Mouse (Mus musculus): ENCODE measurements at regions not wholly inside any gene's neighbourhood (a gene's known extent, or its start where the extent isn't known, plus 50 kb on each side); places are given as distances from the start of the nearest gene placed in this dataset.

GRCm38 (mm10) chr10:98678234-98678633 lies 236.0 kb upstream of the Atp2b1 start:
- no peaks in the 10 kb centered on the region for H3K36me3 ChIP-seq (ENCODE audit: control insufficient read depth, insufficient read depth, low read length)
- no peak overlapping the region for H3K4me3 ChIP-seq (ENCODE audit: control insufficient read depth, insufficient read depth, low read length)
- no peak for TF ChIP-seq CTCF (IDR thresholded peaks at IDR 0.05; ENCODE audit: borderline replicate concordance, control insufficient read depth, extremely low read depth, insufficient read depth, low read length, poor library complexity)
- no peak for TF ChIP-seq POLR2A (IDR thresholded peaks at IDR 0.05; ENCODE audit: control insufficient read depth, extremely low read depth, insufficient read depth, low read length, poor library complexity)
- no peak overlapping the region for H3K27ac ChIP-seq (ENCODE audit: control insufficient read depth, insufficient read depth, low read length)
- no peak for DNase-seq
- no peaks in the 10 kb centered on the region for H3K27me3 ChIP-seq (ENCODE audit: control insufficient read depth, insufficient read depth, low read length)
- H3K4me1 ChIP-seq (replicated peaks; ENCODE audit: control insufficient read depth, insufficient read depth, low read length): no peaks in the 10 kb centered on the region
- WGBS: 95% methylated on average over 4 of the region's 4 CpGs

DNA sequence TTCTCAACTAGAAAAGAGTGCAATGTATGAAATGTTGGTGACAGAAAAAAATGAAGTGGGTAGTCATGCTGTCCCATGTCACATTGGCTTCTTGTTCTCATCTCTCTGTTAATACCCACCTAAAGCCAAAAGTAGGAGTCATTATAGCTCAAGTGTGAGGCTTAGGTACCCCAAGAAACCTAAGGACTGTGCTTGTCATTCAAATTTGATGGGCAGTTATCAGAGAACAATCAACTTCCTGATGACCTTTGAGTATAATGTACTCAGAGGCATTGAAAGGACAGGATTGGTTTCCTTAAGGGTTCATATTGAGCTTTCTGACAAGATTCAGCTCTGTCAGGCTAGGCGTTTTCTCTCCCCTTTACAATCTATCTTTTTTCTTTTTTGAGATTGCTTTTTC lies 231.8 kb upstream of the Atp2b1 start:
- Histone ChIP-seq H3K27me3 (ENCODE audit: control insufficient read depth, insufficient read depth, low read length) (no peaks in the 10 kb centered on the region), H3K36me3 (ENCODE audit: control insufficient read depth, insufficient read depth, low read length) (no peaks in the 10 kb centered on the region), H3K4me3 (ENCODE audit: control insufficient read depth, insufficient read depth, low read length) (no peak overlapping the region), H3K27ac (ENCODE audit: control insufficient read depth, insufficient read depth, low read length) (no peak overlapping the region), H3K4me1 (replicated peaks; ENCODE audit: control insufficient read depth, insufficient read depth, low read length) (peaks cover 4% of the 10 kb centered on the region; the same call in 1 of the 2 replicates)
- 95% methylated on average over 1 of the region's 1 CpGs for WGBS
- no peak for DNase-seq
- TF ChIP-seq POLR2A (IDR thresholded peaks at IDR 0.05; ENCODE audit: control insufficient read depth, extremely low read depth, insufficient read depth, low read length, poor library complexity) (no peak), CTCF (IDR thresholded peaks at IDR 0.05; ENCODE audit: borderline replicate concordance, control insufficient read depth, extremely low read depth, insufficient read depth, low read length, poor library complexity) (no peak)

DNA sequence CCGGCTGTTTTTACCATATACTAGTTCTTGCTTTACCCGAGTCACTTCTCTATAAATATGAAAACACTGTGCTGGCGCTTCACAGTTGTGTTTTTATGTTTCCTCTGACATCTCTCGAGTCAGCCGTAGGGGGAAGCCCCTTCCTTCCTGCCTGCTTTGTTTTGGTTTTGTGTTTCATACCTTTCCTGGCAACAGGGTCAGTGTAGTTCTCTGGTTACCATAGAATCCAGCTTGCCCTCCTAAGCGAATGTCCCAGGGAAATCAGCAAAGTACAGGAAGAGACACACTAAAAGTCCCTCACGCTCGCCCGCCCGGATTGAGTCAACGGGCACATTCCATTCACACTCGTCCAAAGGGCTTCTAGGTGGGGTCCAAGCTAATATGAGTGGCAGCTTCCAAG lies 230.0 kb upstream of the Atp2b1 start:
- peak; percentile 14 for DNase-seq
- Histone ChIP-seq H3K27ac (ENCODE audit: control insufficient read depth, insufficient read depth, low read length) (peak overlapping the region; percentile 56; the same call in 1 of the 2 replicates), H3K27me3 (ENCODE audit: control insufficient read depth, insufficient read depth, low read length) (no peaks in the 10 kb centered on the region), H3K4me1 (replicated peaks; ENCODE audit: control insufficient read depth, insufficient read depth, low read length) (peaks cover 4% of the 10 kb centered on the region; the same call in 1 of the 2 replicates), H3K36me3 (ENCODE audit: control insufficient read depth, insufficient read depth, low read length) (no peaks in the 10 kb centered on the region), H3K4me3 (ENCODE audit: control insufficient read depth, insufficient read depth, low read length) (no peak overlapping the region)
- TF ChIP-seq POLR2A (IDR thresholded peaks at IDR 0.05; ENCODE audit: control insufficient read depth, extremely low read depth, insufficient read depth, low read length, poor library complexity) (no peak), CTCF (IDR thresholded peaks at IDR 0.05; ENCODE audit: borderline replicate concordance, control insufficient read depth, extremely low read depth, insufficient read depth, low read length, poor library complexity) (no peak)
- 7% methylated on average over 12 of the region's 12 CpGs for WGBS

DNA sequence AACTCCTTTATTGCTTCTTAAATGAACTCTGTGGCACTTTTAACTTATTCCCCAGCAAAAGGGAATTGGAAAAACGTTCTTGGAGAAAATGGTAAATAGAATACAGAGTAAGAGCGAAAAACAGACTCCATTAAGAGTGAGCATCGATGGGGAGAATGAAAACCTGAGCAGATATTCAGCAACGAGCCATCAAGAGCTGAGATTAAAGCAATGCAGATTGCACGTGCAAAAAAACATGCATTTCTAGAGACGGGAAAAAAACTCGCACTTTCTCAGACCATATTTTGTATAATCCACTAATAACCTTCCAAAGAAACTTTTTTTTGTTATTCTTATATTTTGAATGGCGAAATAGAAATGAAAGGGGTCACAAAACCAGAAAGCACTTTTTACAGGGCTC lies 229.5 kb upstream of the Atp2b1 start:
- no peak overlapping the region for H3K27ac ChIP-seq (ENCODE audit: control insufficient read depth, insufficient read depth, low read length)
- WGBS: 63% methylated on average over 8 of the region's 8 CpGs
- DNase-seq: no peak
- no peak overlapping the region for H3K4me3 ChIP-seq (ENCODE audit: control insufficient read depth, insufficient read depth, low read length)
- peaks cover 4% of the 10 kb centered on the region; the same call in 1 of the 2 replicates for H3K4me1 ChIP-seq (replicated peaks; ENCODE audit: control insufficient read depth, insufficient read depth, low read length)
- TF ChIP-seq CTCF (IDR thresholded peaks at IDR 0.05; ENCODE audit: borderline replicate concordance, control insufficient read depth, extremely low read depth, insufficient read depth, low read length, poor library complexity) (no peak), POLR2A (IDR thresholded peaks at IDR 0.05; ENCODE audit: control insufficient read depth, extremely low read depth, insufficient read depth, low read length, poor library complexity) (no peak)
- H3K36me3 ChIP-seq (ENCODE audit: control insufficient read depth, insufficient read depth, low read length): no peaks in the 10 kb centered on the region
- no peaks in the 10 kb centered on the region for H3K27me3 ChIP-seq (ENCODE audit: control insufficient read depth, insufficient read depth, low read length)

GRCm38 (mm10) chr10:98685739-98686138 lies 228.5 kb upstream of the Atp2b1 start:
- Histone ChIP-seq H3K36me3 (ENCODE audit: control insufficient read depth, insufficient read depth, low read length) (no peaks in the 10 kb centered on the region), H3K27ac (ENCODE audit: control insufficient read depth, insufficient read depth, low read length) (no peak overlapping the region), H3K4me1 (replicated peaks; ENCODE audit: control insufficient read depth, insufficient read depth, low read length) (peaks cover 4% of the 10 kb centered on the region; the same call in 1 of the 2 replicates), H3K27me3 (ENCODE audit: control insufficient read depth, insufficient read depth, low read length) (no peaks in the 10 kb centered on the region), H3K4me3 (ENCODE audit: control insufficient read depth, insufficient read depth, low read length) (no peak overlapping the region)
- TF ChIP-seq CTCF (IDR thresholded peaks at IDR 0.05; ENCODE audit: borderline replicate concordance, control insufficient read depth, extremely low read depth, insufficient read depth, low read length, poor library complexity): no peak
- no peak for TF ChIP-seq POLR2A (IDR thresholded peaks at IDR 0.05; ENCODE audit: control insufficient read depth, extremely low read depth, insufficient read depth, low read length, poor library complexity)
- 87% methylated on average over 2 of the region's 2 CpGs for WGBS
- DNase-seq: no peak

GRCm38 (mm10) chr10:98686370-98686769 lies 227.8 kb upstream of the Atp2b1 start:
- DNase-seq: no peak
- H3K4me1 ChIP-seq (replicated peaks; ENCODE audit: control insufficient read depth, insufficient read depth, low read length): peaks cover 4% of the 10 kb centered on the region; the same call in 1 of the 2 replicates
- no peaks in the 10 kb centered on the region for H3K27me3 ChIP-seq (ENCODE audit: control insufficient read depth, insufficient read depth, low read length)
- H3K27ac ChIP-seq (ENCODE audit: control insufficient read depth, insufficient read depth, low read length): no peak overlapping the region
- no peaks in the 10 kb centered on the region for H3K36me3 ChIP-seq (ENCODE audit: control insufficient read depth, insufficient read depth, low read length)
- no peak for TF ChIP-seq CTCF (IDR thresholded peaks at IDR 0.05; ENCODE audit: borderline replicate concordance, control insufficient read depth, extremely low read depth, insufficient read depth, low read length, poor library complexity)
- no peak for TF ChIP-seq POLR2A (IDR thresholded peaks at IDR 0.05; ENCODE audit: control insufficient read depth, extremely low read depth, insufficient read depth, low read length, poor library complexity)
- no peak overlapping the region for H3K4me3 ChIP-seq (ENCODE audit: control insufficient read depth, insufficient read depth, low read length)

DNA sequence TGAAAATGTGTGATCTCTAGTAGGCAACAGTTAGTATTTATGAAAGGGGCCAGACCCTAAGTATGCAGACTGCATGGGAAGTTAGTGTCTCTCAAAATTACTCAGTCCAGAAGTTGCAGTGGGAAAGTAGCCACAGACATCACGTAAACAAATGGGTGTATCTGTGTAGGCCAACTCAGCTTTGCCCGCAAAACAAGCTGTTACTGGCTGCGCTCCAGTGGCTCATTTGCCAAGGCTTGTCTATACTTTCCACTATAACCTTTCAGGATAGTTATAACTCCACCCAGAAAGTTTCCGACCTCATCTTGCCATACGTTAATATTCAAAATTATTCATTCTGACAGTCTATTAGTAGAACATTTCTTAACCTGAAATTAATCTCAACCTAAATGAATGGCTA lies 222.4 kb upstream of the Atp2b1 start:
- H3K27me3 ChIP-seq (ENCODE audit: control insufficient read depth, insufficient read depth, low read length): no peaks in the 10 kb centered on the region
- whole genome bisulfite sequencing: 96% methylated on average over 5 of the region's 5 CpGs
- H3K27ac ChIP-seq (ENCODE audit: control insufficient read depth, insufficient read depth, low read length): no peak overlapping the region
- DNase-seq: no peak
- no peaks in the 10 kb centered on the region for H3K4me1 ChIP-seq (replicated peaks; ENCODE audit: control insufficient read depth, insufficient read depth, low read length)
- no peaks in the 10 kb centered on the region for H3K36me3 ChIP-seq (ENCODE audit: control insufficient read depth, insufficient read depth, low read length)
- H3K4me3 ChIP-seq (ENCODE audit: control insufficient read depth, insufficient read depth, low read length): no peak overlapping the region
- no peak for TF ChIP-seq POLR2A (IDR thresholded peaks at IDR 0.05; ENCODE audit: control insufficient read depth, extremely low read depth, insufficient read depth, low read length, poor library complexity)
- no peak for TF ChIP-seq CTCF (IDR thresholded peaks at IDR 0.05; ENCODE audit: borderline replicate concordance, control insufficient read depth, extremely low read depth, insufficient read depth, low read length, poor library complexity)
